Mouse (Mus musculus) hindbrain, embryonic 11.5 days (tissue): Measurements from ENCODE around the gene Pcyt1a. TPM values are rescaled to one million over a fixed set of nuclear protein-coding genes. Genes with fewer than 3 reads are reported as not detected.
"Not testable (repeated sequence)": the region's sequence is repeated elsewhere in the genome, so short reads cannot be mapped to it uniquely, and the experiment has no call there.

Source experiments
- ATAC-seq: fragments of 200-750 bp; cut with Nextera tagmentation; 2 replicates; pipeline ENCODE4 v1.8.0; 2017; ENCODE audit warnings: mild to moderate bottlenecking, moderate TSS enrichment, moderate library complexity; ENCODE audit not compliant: low FRiP score
- DNase-seq: peaks from one replicate; pipeline ENCODE4 v3.0.0-alpha.2; 2015; ENCODE audit warnings: low spot score
- H3K27ac ChIP-seq: fragments of 300-500 bp; sonication (generic); 2 replicates; pipeline ENCODE4 v1.5.1; 2014; ENCODE audit warnings: mild to moderate bottlenecking, low read depth, low read length
- H3K27me3 ChIP-seq: fragments of 300-500 bp; sonication (generic); 2 replicates; pipeline ENCODE4 v1.6.1; 2014; ENCODE audit warnings: mild to moderate bottlenecking, low read length, moderate library complexity, mixed read lengths; ENCODE audit not compliant: control insufficient read depth, insufficient read depth
- H3K36me3 ChIP-seq: fragments of 300-500 bp; sonication (generic); 2 replicates; pipeline ENCODE4 v1.6.1; 2014; ENCODE audit warnings: mild to moderate bottlenecking, low read length, moderate library complexity, mixed read lengths; ENCODE audit not compliant: control insufficient read depth, insufficient read depth
- H3K4me1 ChIP-seq: fragments of 300-500 bp; sonication (generic); replicated peaks from 2 replicates; pipeline ENCODE4 v1.6.1; 2014; ENCODE audit warnings: low read length, mixed read lengths; ENCODE audit not compliant: control insufficient read depth, insufficient read depth
- H3K4me2 ChIP-seq: fragments of 300-500 bp; sonication (generic); replicated peaks from 2 replicates; pipeline ENCODE4 v1.6.1; 2014; ENCODE audit warnings: mild to moderate bottlenecking, low read depth, low read length
- H3K4me3 ChIP-seq: fragments of 300-500 bp; sonication (generic); 2 replicates; pipeline ENCODE4 v1.5.1; 2014; ENCODE audit warnings: low read depth, low read length
- H3K9ac ChIP-seq: fragments of 300-500 bp; sonication (generic); 2 replicates; pipeline ENCODE4 v1.6.1; 2014; ENCODE audit warnings: low read depth, low read length
- H3K9me3 ChIP-seq: fragments of 300-500 bp; sonication (generic); 2 replicates; pipeline ENCODE4 v1.6.1; 2016; ENCODE audit warnings: low read length; ENCODE audit not compliant: control insufficient read depth
- WGBS: fragments of 180-500 bp; shearing (Covaris S2); extraction: QIAGEN DNeasy Blood & Tissue Kit; methylation state at CpG from one replicate; pipeline ENCODE4 v1.1.7; 2014; 5-methylcytosine and 5-hydroxymethylcytosine counted together
- polyA plus RNA-seq: library from polyadenylated mRNA; unstranded; fragments of >200 nt; fragmentation: Nextera tagmentation; extraction: Ambion mirVana; gene quantifications from 2 replicates; pipeline ENCODE4 v1.2.1, GENCODE M21; 2014

The Pcyt1a gene
- polyA plus RNA-seq, 1 experiment from 2014 or later = 41.8 TPM

DNA sequence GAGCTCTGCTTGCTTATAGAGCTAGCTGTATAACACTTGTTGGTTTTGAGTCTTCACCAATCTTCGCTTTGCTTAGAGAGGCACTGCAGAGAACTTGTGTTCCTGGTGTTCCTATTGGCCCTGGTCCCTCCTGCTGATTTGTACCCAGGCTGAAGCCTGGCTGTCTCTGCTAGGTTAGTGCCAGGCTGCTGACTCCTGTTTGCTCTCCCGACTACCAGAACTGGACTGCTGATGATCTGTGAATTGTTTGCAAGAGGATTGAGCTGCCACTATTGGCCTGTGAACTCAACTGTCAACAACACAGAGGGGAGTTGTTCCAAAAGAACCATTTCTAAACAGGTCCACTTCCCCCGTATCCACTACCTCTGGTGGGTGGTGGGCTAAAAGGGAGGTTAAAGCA is 10.7 kb downstream of the Pcyt1a start:
- H3K36me3 ChIP-seq = no peaks in the 10 kb centered on the region
- no peak overlapping the region for H3K9ac ChIP-seq
- no peak for DNase-seq
- ATAC-seq = no peak
- H3K4me1 ChIP-seq = no peaks in the 10 kb centered on the region
- no peaks in the 10 kb centered on the region for H3K27me3 ChIP-seq
- no peaks in the 10 kb centered on the region for H3K9me3 ChIP-seq
- no peak overlapping the region for H3K4me2 ChIP-seq
- H3K4me3 ChIP-seq = no peak overlapping the region
- no peak overlapping the region for H3K27ac ChIP-seq
- 88% methylated on average over 3 of the region's 3 CpGs for WGBS

DNA sequence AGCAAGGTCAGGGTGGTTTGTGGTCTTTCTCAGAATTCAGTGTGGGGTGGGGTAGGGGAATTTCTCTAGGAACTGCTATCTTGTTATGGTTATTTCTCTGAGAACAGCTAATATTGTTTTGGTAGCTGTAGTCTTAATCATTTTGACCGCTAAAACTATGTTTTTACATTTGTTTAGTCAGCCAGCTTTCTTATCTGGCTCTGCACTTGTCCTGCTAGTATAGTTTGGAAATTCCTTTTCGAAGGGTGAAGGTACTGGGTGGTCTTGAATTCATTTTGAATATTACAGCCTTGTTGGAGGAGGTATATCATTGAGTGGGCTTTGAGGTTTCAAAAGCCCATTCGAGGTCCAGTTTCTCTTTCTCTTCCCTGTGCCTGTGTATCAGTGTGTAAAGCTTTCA is 13.9 kb downstream of the Pcyt1a start:
- H3K9ac ChIP-seq, H3K4me2 ChIP-seq, H3K27ac ChIP-seq, H3K27me3 ChIP-seq, ATAC-seq, H3K4me1 ChIP-seq, H3K36me3 ChIP-seq, H3K4me3 ChIP-seq, DNase-seq, H3K9me3 ChIP-seq: not testable (repeated sequence)
- WGBS = 92% methylated on average over 3 of the region's 3 CpGs

DNA sequence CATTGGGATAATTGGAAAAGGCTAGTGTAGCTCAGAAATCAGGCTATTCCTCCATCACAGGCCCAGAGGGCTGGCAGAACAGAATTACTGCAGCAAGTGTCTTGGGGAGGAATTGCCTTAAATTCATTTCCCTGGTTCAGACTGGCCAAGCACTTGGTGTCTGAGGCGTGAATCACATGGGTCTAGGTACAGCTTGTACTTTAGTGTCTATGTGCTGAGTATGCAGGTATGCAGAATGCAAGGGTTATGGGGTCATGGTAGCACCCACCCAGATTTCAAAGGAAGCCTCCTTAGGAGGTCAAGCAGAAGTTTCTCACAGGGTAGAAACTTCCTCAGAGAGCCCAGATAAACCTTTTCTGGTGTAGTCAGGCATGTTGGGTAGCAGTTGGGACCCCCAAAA is 14.8 kb downstream of the Pcyt1a start:
- WGBS = 96% methylated on average over 1 of the region's 1 CpGs
- Histone ChIP-seq H3K9ac (no peak overlapping the region), H3K36me3 (no peaks in the 10 kb centered on the region), H3K4me1 (no peaks in the 10 kb centered on the region), H3K27me3 (no peaks in the 10 kb centered on the region), H3K27ac (no peak overlapping the region), H3K4me2 (no peak overlapping the region), H3K4me3 (no peak overlapping the region), H3K9me3 (no peaks in the 10 kb centered on the region)
- ATAC-seq (no peak), DNase-seq (no peak)

DNA sequence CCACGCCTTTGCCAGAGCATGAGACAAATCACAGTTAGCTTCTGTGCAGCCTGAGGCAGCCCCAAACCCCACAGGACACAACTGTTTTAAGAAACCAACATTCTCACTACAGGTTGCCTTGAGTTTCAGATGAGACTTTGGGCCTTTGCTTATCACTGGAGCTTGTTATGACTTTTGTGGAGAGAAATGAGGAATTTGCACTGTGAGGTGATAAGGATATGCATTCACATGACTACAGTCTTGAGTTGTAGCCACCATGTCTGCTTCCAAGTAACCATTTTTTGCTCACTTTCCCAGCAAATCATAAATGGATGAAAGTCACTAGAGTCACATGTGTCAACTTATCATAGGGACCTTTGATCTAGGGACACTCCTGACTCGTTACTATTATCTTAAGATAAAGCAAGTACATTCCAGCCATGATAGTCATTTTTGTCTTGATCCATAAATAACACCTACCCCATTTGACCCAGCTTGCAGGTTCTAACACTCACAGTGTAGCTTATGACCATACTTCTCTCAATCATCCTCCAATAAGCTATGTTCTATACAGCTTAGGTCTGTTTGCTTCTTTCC is 15.9 kb downstream of the Pcyt1a start:
- no peak overlapping the region for H3K4me3 ChIP-seq
- WGBS = 88% methylated on average over 2 of the region's 2 CpGs

DNA sequence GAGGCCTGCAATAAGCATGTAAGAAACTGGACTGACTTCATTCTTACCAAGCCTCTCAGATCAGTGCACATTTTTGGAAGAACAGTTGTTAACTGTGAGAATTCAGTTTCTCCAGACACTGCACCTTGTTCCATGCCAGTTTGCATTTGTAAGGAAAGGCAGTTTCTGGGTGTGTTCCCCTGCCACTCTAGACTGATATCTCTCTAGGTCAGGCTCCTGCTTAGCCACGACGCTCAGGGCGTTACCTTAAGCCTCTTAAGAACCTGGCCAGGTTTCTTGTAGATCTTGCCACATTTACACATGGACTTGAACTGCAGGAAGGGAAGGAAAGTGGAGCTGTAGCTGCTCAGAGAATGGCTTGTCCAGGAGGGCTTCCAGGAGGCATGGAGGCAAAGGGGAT is 18.9 kb downstream of the Pcyt1a start:
- Histone ChIP-seq H3K4me3 (no peak overlapping the region), H3K27me3 (no peaks in the 10 kb centered on the region), H3K4me2 (no peak overlapping the region), H3K27ac (no peak overlapping the region), H3K4me1 (no peaks in the 10 kb centered on the region), H3K9ac (no peak overlapping the region), H3K9me3 (no peaks in the 10 kb centered on the region), H3K36me3 (no peaks in the 10 kb centered on the region)
- 84% methylated on average over 3 of the region's 3 CpGs for WGBS
- ATAC-seq (no peak), DNase-seq (no peak)

More for the DNA sequence above, 15.9 kb downstream of the Pcyt1a start:
- ATAC-seq (no peak), DNase-seq (no peak)
- Histone ChIP-seq H3K4me1 (no peaks in the 10 kb centered on the region), H3K27me3 (no peaks in the 10 kb centered on the region), H3K27ac (no peak overlapping the region), H3K9me3 (no peaks in the 10 kb centered on the region), H3K4me2 (no peak overlapping the region), H3K36me3 (no peaks in the 10 kb centered on the region), H3K9ac (no peak overlapping the region)

DNA sequence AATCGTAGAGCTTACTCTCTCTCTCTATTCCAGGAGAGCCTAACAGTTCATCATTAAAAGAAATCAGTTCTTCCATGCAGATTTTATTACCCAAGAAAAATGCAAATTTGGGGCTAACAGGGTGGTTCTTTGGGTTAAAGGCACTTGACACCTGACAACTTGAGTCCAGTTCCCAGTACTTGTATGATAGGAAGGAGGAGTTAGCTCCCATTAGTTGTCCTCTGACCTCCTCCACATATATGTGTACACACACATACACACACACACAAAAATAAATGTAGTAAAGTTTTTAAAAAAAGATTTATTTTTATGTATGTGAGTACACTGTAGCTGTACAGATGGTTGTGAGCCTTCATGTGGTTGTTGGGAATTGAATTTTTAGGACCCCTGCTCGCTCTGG is 19.4 kb downstream of the Pcyt1a start:
- 92% methylated on average over 2 of the region's 2 CpGs for WGBS
- DNase-seq = no peak
- no peak for ATAC-seq
- Histone ChIP-seq H3K4me1 (no peaks in the 10 kb centered on the region), H3K9ac (no peak overlapping the region), H3K4me2 (no peak overlapping the region), H3K27me3 (no peaks in the 10 kb centered on the region), H3K9me3 (no peaks in the 10 kb centered on the region), H3K27ac (no peak overlapping the region), H3K36me3 (no peaks in the 10 kb centered on the region), H3K4me3 (no peak overlapping the region)

DNA sequence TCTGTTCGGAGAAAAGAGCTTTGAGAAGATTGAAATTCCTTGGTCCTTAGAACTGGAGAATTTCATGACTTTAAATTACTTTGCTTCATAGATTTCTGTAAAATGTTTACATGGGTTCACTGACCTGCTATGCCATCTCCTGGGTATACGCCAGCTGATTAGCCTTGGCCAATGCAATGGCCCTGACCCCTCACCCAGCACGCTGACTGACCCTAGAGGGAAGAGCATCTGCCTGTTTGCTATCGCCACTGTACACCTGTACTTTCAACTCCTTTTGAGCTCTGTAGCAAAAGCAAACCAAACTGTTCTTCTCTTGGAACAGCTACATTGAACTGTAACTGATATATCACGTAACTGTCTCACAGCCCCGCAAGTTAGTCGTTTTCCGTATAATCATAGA is 22.4 kb downstream of the Pcyt1a start:
- Histone ChIP-seq H3K9ac (no peak overlapping the region), H3K4me1 (no peaks in the 10 kb centered on the region), H3K9me3 (no peaks in the 10 kb centered on the region), H3K36me3 (no peaks in the 10 kb centered on the region), H3K4me2 (no peak overlapping the region), H3K27ac (no peak overlapping the region), H3K27me3 (no peaks in the 10 kb centered on the region), H3K4me3 (no peak overlapping the region)
- ATAC-seq (no peak), DNase-seq (no peak)
- 94% methylated on average over 8 of the region's 8 CpGs for WGBS

DNA sequence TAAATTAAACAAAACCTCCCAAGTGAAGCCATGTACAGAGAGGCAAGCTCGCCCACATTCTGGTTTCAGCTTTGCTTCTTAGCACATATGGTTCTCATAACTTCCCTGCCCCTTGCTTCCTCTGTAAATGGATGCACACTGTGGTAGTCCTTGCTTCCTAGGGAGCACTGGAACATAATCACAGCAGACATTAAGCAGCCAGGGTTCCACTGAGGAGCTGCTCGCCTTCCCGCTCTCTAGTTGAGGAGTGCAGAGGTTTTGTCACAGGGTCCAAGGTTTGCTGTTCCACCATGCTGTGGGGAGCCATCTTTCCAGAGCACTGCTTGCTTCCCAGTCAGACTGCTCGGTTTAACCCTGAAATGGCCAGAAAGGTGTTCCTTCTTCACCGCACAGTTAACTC is 23.9 kb downstream of the Pcyt1a start:
- WGBS = 76% methylated on average over 5 of the region's 5 CpGs
- Histone ChIP-seq H3K27me3 (no peaks in the 10 kb centered on the region), H3K9ac (no peak overlapping the region), H3K4me2 (no peak overlapping the region), H3K36me3 (no peaks in the 10 kb centered on the region), H3K4me3 (no peak overlapping the region), H3K4me1 (no peaks in the 10 kb centered on the region), H3K9me3 (no peaks in the 10 kb centered on the region), H3K27ac (no peak overlapping the region)
- DNase-seq (no peak), ATAC-seq (no peak)

DNA sequence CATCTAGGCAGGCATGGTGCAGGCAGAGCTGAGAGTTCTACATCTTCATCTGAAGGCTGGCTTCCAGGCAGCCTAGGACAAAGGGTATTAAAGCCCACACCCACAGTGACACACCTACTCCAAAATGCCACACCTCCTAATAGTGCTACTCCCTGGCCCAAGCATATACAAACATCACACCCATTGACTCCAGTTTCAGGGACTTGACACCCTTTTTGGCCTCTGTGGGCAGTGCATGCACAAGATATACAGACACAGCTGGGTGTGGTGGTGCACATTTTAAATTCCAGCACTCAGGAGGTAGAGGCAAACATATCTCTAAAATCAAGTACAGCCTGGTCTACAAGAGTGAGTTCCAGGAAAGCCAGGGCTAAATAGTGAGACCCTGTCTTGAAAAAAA is 25.4 kb downstream of the Pcyt1a start:
- Histone ChIP-seq H3K4me2 (no peak overlapping the region), H3K4me1 (no peaks in the 10 kb centered on the region), H3K36me3 (no peaks in the 10 kb centered on the region), H3K27me3 (no peaks in the 10 kb centered on the region), H3K27ac (no peak overlapping the region), H3K9me3 (no peaks in the 10 kb centered on the region), H3K9ac (no peak overlapping the region), H3K4me3 (no peak overlapping the region)
- no peak for DNase-seq
- ATAC-seq = no peak
